Mouse (Mus musculus) heart, postnatal 0 days (tissue): ENCODE results near the gene Sh3gl1.

ENCODE experiments used
- CTCF ChIP-seq: IDR thresholded peaks from 2 replicates; pipeline ENCODE4 v1.5.1; 2016; ENCODE audit warnings: antibody characterized with exemption, control low read depth, low read depth
- EP300 ChIP-seq: IDR thresholded peaks from 2 replicates; pipeline ENCODE4 v1.6.1; 2016; ENCODE audit warnings: antibody characterized with exemption, low read depth

- TF ChIP-seq CTCF (no peak), EP300 (no peak)
Measured at GRCm38 (mm10) chr17:56032831-56033230, 3.6 kb downstream of the Sh3gl1 start.
